Comparison of ENCODE assay signal across 14 mouse cellular contexts in the genomic region with DNA sequence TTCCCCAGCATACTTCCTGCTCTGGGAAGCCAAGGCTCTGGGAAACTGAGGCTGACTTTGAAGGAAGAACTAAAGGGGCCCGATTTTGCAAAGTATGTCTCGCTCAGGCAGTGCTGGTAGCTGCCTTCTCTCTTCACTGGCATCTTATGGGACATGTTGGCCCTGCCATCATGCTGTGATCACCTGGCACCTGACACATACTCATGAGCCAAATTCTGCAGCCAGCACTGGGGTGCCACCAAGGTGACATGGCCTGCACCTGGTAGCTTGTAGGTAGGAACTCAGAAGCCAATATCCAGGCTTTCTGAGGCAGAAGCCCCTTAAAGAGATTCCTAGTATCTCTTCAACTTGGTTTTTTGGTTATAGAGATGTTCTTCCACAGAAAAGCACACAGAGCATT.
A peak's percentile ranks its signal among the peaks of the same experiment; 100 is the strongest.
DNase-seq lines count a peak whose midpoint lies in the region.
"Had no signal": no experiment of that assay in that cellular context is flagged by ENCODE, and none has a peak within 500 bp of the region (broad histone marks: within the 10 kb centered on the region; RNA-seq: fewer than 3 reads in every experiment).

No protein-coding gene starts in this region.

- DNase-seq in brain, adult 2 months (ENCODE audit: low read depth, low spot score), result peak; percentile 85
- peak; percentile 69 to 77 for DNase-seq in cerebellum, adult 18-20 months
- peak; percentile 87 for DNase-seq in cerebellum, adult 9-11 months
- peak; percentile 74 to 78 for DNase-seq in cerebellum, postnatal 36 days
- DNase-seq in thymus, postnatal 36 days, result no peak
- DNase-seq in embryo, embryonic 10 days (ENCODE audit: low spot score), result no peak
- no peak for DNase-seq in ovary, postnatal 14 days (ENCODE audit: low spot score)
- DNase-seq: adrenal gland, postnatal 14 days; embryo, embryonic 11 days; gastrocnemius, adult 2 months; heart, adult 18-20 months; heart, postnatal 10 days; heart, postnatal 4 days; kidney, adult 18-20 months had no signal

Comparison
In these comparisons a context has a peak if more than half of its experiments do, and no peak if none do; other contexts are left out.
1. DNase-seq: peak in brain, adult 2 months (single experiment), cerebellum, adult 18-20 months (2 of 2), cerebellum, adult 9-11 months (single experiment) and cerebellum, postnatal 36 days (2 of 2); none in thymus, postnatal 36 days (0 of 2), embryo, embryonic 10 days (single experiment) and ovary, postnatal 14 days (single experiment).